In genomic region chr16:44668061-44668460, GRCm38 (mm10) we compare ENCODE assay signal across 14 mouse cellular contexts.
"Had no signal": no experiment of that assay in that cellular context is flagged by ENCODE, and none has a peak within 500 bp of the region (broad histone marks: within the 10 kb centered on the region; RNA-seq: fewer than 3 reads in every experiment).

No protein-coding gene starts in this region.

- DNase-seq: kidney, adult 2 months; kidney, postnatal 14 days; liver; liver, embryonic 13.5 days; lung, adult 18-20 months; right cerebral cortex, postnatal 4 days; spleen, adult 18-20 months; thymus, adult 18-20 months; thymus, postnatal 14 days had no signal

- ATAC-seq: intestine, embryonic 16.5 days; midbrain, embryonic 16.5 days had no signal

- H3K27ac ChIP-seq: left cerebral cortex, adult 2 months; liver, embryonic 13.5 days had no signal

- H3K9ac ChIP-seq: kidney, embryonic 15.5 days; liver, embryonic 13.5 days; neural tube, embryonic 12.5 days had no signal

- H3K27me3 ChIP-seq: kidney, embryonic 15.5 days; liver, embryonic 13.5 days; neural tube, embryonic 12.5 days had no signal

- H3K36me3 ChIP-seq: kidney, embryonic 15.5 days; liver, embryonic 13.5 days; neural tube, embryonic 12.5 days had no signal

- H3K4me3 ChIP-seq: kidney, embryonic 15.5 days; left cerebral cortex, adult 2 months; liver, embryonic 13.5 days; neural tube, embryonic 12.5 days had no signal

- H3K9me3 ChIP-seq: kidney, embryonic 15.5 days; liver, embryonic 13.5 days; neural tube, embryonic 12.5 days had no signal

- H3K4me1 ChIP-seq: liver, embryonic 13.5 days had no signal

- H3K4me2 ChIP-seq: kidney, embryonic 15.5 days; liver, embryonic 13.5 days; neural tube, embryonic 12.5 days had no signal
